Mouse (Mus musculus) erythroblast, embryonic 14.5 days (primary cell): Measurements from ENCODE around the gene Cdkl3.

Experiments
- GATA1 ChIP-seq: IDR thresholded peaks from 2 replicates; pipeline ENCODE4 v1.6.1; 2012; ENCODE audit warnings: low read length, inconsistent platforms, mixed read lengths
- TAL1 ChIP-seq: IDR thresholded peaks from 3 replicates; pipeline ENCODE4 v1.6.1; 2012; ENCODE audit warnings: low read length, inconsistent platforms, mixed read lengths

DNA sequence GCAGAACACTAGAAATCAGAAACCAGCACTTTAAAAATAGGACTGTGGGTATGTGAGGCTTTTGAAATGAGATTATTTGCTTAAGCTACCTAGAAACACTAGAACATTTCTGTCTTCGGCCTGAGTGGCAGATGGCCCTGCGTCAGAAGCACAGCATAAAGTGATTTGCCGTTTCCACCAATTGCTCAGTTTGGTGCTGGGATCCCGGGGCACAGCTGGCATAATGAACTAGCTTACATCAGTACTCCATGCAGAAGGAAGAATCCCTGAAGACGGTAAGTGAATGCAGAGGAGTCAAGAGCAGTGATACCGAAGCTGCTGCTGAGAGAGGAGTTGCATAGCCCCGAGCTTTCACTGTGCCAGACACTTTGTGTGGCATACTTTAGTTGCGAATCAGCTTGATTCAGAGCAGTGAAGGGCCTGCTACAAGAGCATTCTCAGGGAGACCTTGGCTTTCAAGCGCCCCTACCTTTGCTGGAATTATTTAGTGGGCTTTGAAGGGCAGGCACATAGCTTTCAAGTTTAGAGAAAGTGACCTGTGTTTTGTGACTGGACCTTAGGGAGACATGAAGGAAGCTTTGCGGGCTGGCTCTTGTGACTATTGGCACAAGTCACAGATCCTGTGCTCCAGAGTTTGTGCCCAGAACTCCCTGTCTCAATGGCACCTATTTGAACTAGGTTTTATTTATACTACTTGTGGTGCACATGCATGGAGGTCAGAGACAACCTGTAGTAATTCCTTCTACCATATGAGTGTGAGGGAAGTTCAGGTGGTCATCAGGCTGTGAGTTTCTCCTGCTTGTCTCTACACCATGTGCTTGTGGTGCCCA is 125.8 kb downstream of the Cdkl3 start:
- no peak for TF ChIP-seq GATA1
- no peak for TF ChIP-seq TAL1
